Mouse (Mus musculus): ENCODE measurements around the gene Fut4.
A peak's percentile ranks its signal among the peaks of the same experiment; 100 is the strongest.
"Not testable (repeated sequence)": the region's sequence is repeated elsewhere in the genome, so short reads cannot be mapped to it uniquely, and the experiment has no call there.

Fut4 gene

DNA sequence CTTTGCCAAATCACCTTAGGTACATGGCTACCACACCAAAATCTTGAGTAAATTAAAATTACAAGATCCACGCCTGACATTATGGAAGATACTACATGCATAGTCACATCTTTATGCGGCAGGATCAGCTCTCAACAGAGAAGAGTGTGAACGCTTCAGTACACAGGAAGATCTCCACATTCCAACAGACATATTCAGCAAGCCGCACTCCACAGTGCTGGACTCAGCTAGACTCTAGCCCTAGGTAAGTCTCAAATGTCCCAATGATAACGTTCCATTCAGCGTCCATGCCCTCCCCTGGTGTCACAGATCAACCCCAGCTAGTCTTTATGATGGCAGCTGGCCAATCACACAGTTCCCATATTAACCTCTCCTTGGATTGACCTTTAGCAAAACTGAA, 26.2 kb downstream of the Fut4 start:
- DNase-seq (ENCODE audit: low read depth, low spot score): no peak

GRCm38 (mm10) chr9:14724755-14725420, 27.3 kb downstream of the Fut4 start:
- no peak for DNase-seq (ENCODE audit: low read depth, low spot score)

GRCm38 (mm10) chr9:14721610-14722009, 30.6 kb downstream of the Fut4 start:
- no peak for DNase-seq (ENCODE audit: low read depth, low spot score)

DNA sequence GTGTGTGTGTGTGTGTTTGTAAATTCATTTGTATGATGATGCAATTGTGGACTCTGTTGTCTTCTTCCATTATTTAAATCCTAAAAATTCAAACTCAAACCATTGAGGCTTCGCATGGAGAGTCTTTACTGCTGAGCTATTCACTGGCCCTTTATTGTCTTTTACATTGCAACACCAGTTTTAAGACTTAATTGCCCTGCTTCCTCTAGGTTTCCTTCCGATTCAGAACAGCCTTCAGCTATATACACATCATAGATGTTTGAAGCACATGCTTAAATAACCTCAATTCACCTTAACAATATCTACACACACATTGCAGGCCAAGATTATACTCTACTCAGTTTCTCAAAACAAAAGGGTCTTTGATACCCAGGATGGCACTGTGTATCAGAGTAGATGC, 31.8 kb downstream of the Fut4 start:
- DNase-seq (ENCODE audit: low read depth, low spot score): no peak

DNA sequence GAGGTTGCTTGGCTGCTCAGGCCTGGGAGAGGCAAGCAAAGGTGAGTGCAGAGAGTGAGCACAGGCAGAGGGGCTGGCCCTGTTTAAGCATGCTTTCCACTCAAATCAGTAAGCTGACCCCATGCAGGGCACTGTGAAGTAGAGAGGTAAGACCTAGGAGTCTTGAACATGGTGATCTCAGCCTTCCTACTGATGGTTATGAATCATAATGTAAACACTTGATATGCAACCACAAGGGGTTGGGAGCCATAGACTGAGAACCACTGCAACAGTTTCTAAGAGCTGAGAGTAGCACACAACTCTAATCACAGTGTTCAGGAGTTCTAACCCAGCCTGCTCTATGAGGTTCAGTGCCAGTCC, 33.9 kb downstream of the Fut4 start:
- no peak for DNase-seq (ENCODE audit: low read depth, low spot score)

DNA sequence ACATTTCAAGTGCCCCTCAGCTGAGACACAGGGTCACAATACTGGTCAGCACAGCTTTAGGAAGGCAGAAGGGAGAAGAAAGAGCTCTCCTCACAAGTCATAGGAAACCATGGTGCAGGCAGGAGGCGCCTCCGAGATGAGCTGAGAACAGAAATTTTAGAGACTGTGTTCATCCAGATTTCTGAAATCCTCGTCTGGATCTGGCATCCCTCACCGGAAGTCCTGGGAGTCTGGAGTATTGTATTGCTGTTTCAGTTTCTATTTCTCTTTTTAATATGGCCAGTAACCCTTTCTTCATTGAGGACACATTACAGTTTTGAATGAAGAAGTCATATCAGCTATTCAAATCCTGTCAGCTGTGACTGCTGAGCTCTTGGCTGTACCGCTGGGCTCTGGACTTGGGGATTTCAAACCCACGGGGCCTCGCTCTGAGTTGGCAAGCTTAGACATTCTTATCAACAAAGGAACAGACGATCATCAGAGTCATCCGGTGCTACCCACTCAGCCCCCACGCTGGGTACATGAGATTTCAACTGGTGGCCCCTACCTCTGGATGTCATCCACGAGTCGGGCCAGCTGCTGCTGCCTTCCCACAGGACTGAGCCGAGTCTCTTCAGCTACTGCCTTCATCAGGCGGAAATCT, 34.4 kb downstream of the Fut4 start:
- no peak for DNase-seq (ENCODE audit: low read depth, low spot score)

DNA sequence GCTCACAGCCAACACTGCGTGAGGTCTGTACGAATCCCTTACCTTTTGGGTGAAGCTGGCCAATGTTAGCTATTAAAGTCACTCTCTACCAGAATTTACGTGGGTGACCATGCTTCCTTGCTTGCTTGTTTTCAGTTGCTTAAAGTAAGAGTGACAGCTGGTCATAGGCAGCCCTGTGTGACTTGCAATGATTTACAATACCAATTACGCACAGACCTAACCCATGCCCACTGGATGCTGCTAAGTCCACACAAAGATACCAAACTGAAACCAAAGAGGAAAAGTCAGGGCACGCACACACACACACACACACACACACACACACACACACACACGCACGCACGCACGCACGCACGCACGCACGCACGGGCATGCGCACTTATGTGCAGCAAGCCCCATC, 36.9 kb downstream of the Fut4 start:
- DNase-seq (ENCODE audit: low read depth, low spot score): no peak

GRCm38 (mm10) chr9:14710910-14711309, 41.3 kb downstream of the Fut4 start:
- DNase-seq (ENCODE audit: low read depth, low spot score): no peak

- no peak for DNase-seq (ENCODE audit: low read depth, low spot score)
Measured at GRCm38 (mm10) chr9:14705321-14706162, 46.7 kb downstream of the Fut4 start.

GRCm38 (mm10) chr9:14700795-14701194, 51.4 kb downstream of the Fut4 start:
- not testable (repeated sequence) for DNase-seq (ENCODE audit: low read depth, low spot score)

- no peak for DNase-seq (ENCODE audit: low read depth, low spot score)
Measured at GRCm38 (mm10) chr9:14699288-14699640, 52.9 kb downstream of the Fut4 start.

- peak; percentile 29 for DNase-seq (ENCODE audit: low read depth, low spot score)
Measured at GRCm38 (mm10) chr9:14698582-14699287, 53.5 kb downstream of the Fut4 start.
